Comparison of ENCODE assay signal across 23 mouse cellular contexts in the genomic region with DNA sequence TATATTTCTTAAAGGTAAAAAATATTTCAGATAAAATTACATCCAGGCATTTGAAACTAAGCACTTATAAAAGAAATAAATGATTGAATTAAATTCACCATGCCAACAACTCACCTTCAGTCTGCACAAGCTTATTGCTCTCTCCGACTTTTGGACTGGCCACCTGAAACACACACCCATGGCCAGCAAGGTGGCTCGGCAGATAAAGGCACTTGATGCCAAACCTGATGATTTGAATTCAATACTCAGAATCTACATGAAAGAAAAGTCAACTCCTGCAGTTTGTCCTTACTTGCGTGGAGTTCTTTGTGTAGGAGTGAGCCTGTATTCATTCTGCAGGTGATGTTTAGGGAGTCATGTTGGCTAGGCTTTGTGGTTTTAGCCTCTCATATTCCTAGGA. TPM values are rescaled to one million over a fixed set of nuclear protein-coding genes. Genes with fewer than 3 reads are reported as not detected.
DNase-seq lines count a peak whose midpoint lies in the region; ATAC-seq lines count a peak whose summit lies in the region.
"Had no signal": no experiment of that assay in that cellular context is flagged by ENCODE, and none has a peak within 500 bp of the region (broad histone marks: within the 10 kb centered on the region; RNA-seq: fewer than 3 reads in every experiment).

No protein-coding gene starts in this region.

- H3K9ac ChIP-seq in liver, embryonic 13.5 days: peak overlapping the region; percentile 57
- H3K9ac ChIP-seq: embryonic facial prominence, embryonic 12.5 days; heart, embryonic 12.5 days; hindbrain, embryonic 13.5 days had no signal

- no peaks in the 10 kb centered on the region for H3K9me3 ChIP-seq in liver, embryonic 13.5 days (replicated peaks)
- H3K9me3 ChIP-seq: embryonic facial prominence, embryonic 12.5 days; heart, embryonic 12.5 days; hindbrain, embryonic 13.5 days had no signal

- peak overlapping the region; percentile 44 for H3K4me3 ChIP-seq in liver, embryonic 13.5 days (replicated peaks)
- H3K4me3 ChIP-seq: embryonic facial prominence, embryonic 12.5 days; heart, embryonic 12.5 days; hindbrain, embryonic 13.5 days had no signal

- peak overlapping the region; percentile 86 for H3K27ac ChIP-seq in liver, embryonic 13.5 days
- H3K27ac ChIP-seq: embryonic facial prominence, embryonic 12.5 days; hindbrain, embryonic 13.5 days had no signal

- DNase-seq in spleen, adult 12 weeks (ENCODE audit: low spot score): peak; percentile 51
- DNase-seq in spleen, adult 18-20 months: no peak
- DNase-seq in liver, embryonic 13.5 days: peak; percentile 60
- DNase-seq in spleen, postnatal 10 days (ENCODE audit: low spot score in 2 of 2): peak; percentile 44 to 71
- DNase-seq in urinary bladder, postnatal 14 days (ENCODE audit: low spot score): no peak
- DNase-seq in kidney, postnatal 36 days: no peak
- DNase-seq in kidney, postnatal 4 days: no peak
- DNase-seq: adrenal gland, postnatal 10 days; cerebellum, adult 11-12 months; cerebellum, postnatal 14 days; heart, postnatal 14 days; kidney, adult 18-20 months; layer of hippocampus, postnatal 36 days; lung, adult 18-20 months; lung, postnatal 10 days; right cerebral cortex, adult 18-20 months; right cerebral cortex, postnatal 4 days; thymus, postnatal 25 days had no signal

- H3K4me2 ChIP-seq in liver, embryonic 13.5 days: peak overlapping the region; percentile 72
- H3K4me2 ChIP-seq: embryonic facial prominence, embryonic 12.5 days; heart, embryonic 12.5 days; hindbrain, embryonic 13.5 days; midbrain, embryonic 11.5 days had no signal

- peaks cover 6% of the 10 kb centered on the region for H3K36me3 ChIP-seq in liver, embryonic 13.5 days
- H3K36me3 ChIP-seq: embryonic facial prominence, embryonic 12.5 days; heart, embryonic 12.5 days; hindbrain, embryonic 13.5 days had no signal

- H3K27me3 ChIP-seq in liver, embryonic 13.5 days: no peaks in the 10 kb centered on the region
- H3K27me3 ChIP-seq: embryonic facial prominence, embryonic 12.5 days; heart, embryonic 12.5 days; hindbrain, embryonic 13.5 days had no signal

- peaks cover 46% of the 10 kb centered on the region for H3K4me1 ChIP-seq in liver, embryonic 13.5 days (replicated peaks)

- peak; percentile 57 for ATAC-seq in liver, embryonic 13.5 days (ENCODE audit: low read depth)
- ATAC-seq: forebrain, embryonic 14.5 days had no signal

- 34% methylated on average over 3 of the region's 3 CpGs for WGBS in liver, embryonic 13.5 days (ENCODE audit: insufficient replicate concordance)

RNA-seq across cellular contexts. Expression of gene Mettl15, which starts 3.6 kb away (rescaled TPM):
- polyA plus RNA-seq in liver, embryonic 13.5 days (2015; fragmentation: Nextera tagmentation; extraction: Ambion mirVana): 7.0 and 7.9 TPM in 2 replicates

RNA-seq across cellular contexts. Expression of gene Kif18a, which starts 3.6 kb away (rescaled TPM):
- polyA plus RNA-seq in liver, embryonic 13.5 days (2015; fragmentation: Nextera tagmentation; extraction: Ambion mirVana): 26.2 and 34.8 TPM in 2 replicates

Comparison
In these comparisons a context has a peak if more than half of its experiments do, and no peak if none do; other contexts are left out.
1. DNase-seq: peak in spleen, adult 12 weeks (single experiment), liver, embryonic 13.5 days (single experiment) and spleen, postnatal 10 days (2 of 2); none in spleen, adult 18-20 months (0 of 2), urinary bladder, postnatal 14 days (single experiment), kidney, postnatal 36 days (0 of 2) and kidney, postnatal 4 days (0 of 2).